Mouse (Mus musculus) neutrophil, adult 65 days (primary cell): ENCODE measurements around the gene Olfr178. TPM values are rescaled to one million over a fixed set of nuclear protein-coding genes. Genes with fewer than 3 reads are reported as not detected.

Experiments used
- total RNA-seq: library from RNA; stranded (reverse); gene quantifications from 2 replicates; pipeline ENCODE4 v1.2.4, GENCODE M21; 2023

Gene Olfr178
- not detected in 2 replicates for total RNA-seq

GRCm38 (mm10) chr16:58891963-58892362 is at the start of gene Olfr178:
Gene Olfr178 (minus strand): TSS chr16:58892063.

GRCm38 (mm10) chr16:58929292-58929691 is 37.4 kb upstream of the Olfr178 start, which contains the start of gene Olfr180:
Gene Olfr180 (minus strand): TSS chr16:58929392.

GRCm38 (mm10) chr16:58928655-58929054 is 36.8 kb upstream of the Olfr178 start, which contains the start of gene Olfr181:
Gene Olfr181 (minus strand): TSS chr16:58928755.

GRCm38 (mm10) chr16:58874668-58875067 is 17.2 kb downstream of the Olfr178 start, which contains the start of gene Olfr177:
Gene Olfr177 (minus strand): TSS chr16:58874768.

Other genes starting within 250 kb of the Olfr178 start
- 5.4 and 9.7 TPM in 2 replicates for gene Cpox, start 221.8 kb downstream of the Olfr178 start, total RNA-seq
- 0.25 and 0.95 TPM in 2 replicates for gene Gpr15, start 173.0 kb downstream of the Olfr178 start, total RNA-seq
- 29.3 and 30.6 TPM in 2 replicates for gene Cldnd1, start 164.2 kb downstream of the Olfr178 start, total RNA-seq
- gene Olfr172, start 128.9 kb downstream of the Olfr178 start, total RNA-seq = not detected in 2 replicates
- gene Olfr173, start 91.8 kb downstream of the Olfr178 start, total RNA-seq = not detected in 2 replicates
- gene Olfr175-ps1, start 65.3 kb downstream of the Olfr178 start, total RNA-seq = not detected in 2 replicates
- not detected in 2 replicates for gene Olfr177, start 17.3 kb downstream of the Olfr178 start, total RNA-seq
- gene Olfr181, start 36.7 kb upstream of the Olfr178 start, total RNA-seq = not detected in 2 replicates
- not detected in 2 replicates for gene Olfr180, start 37.3 kb upstream of the Olfr178 start, total RNA-seq
- not detected in 2 replicates for gene Olfr183, start 103.3 kb upstream of the Olfr178 start, total RNA-seq
- gene Olfr186, start 138.2 kb upstream of the Olfr178 start, total RNA-seq = not detected in 2 replicates
- not detected in 2 replicates for gene Olfr187, start 147.7 kb upstream of the Olfr178 start, total RNA-seq
- gene Olfr190, start 185.9 kb upstream of the Olfr178 start, total RNA-seq = not detected in 2 replicates
- gene Olfr191, start 197.8 kb upstream of the Olfr178 start, total RNA-seq = not detected in 2 replicates
- gene Olfr193, start 219.8 kb upstream of the Olfr178 start, total RNA-seq = not detected in 2 replicates
- not detected in 2 replicates for gene Olfr194, start 229.0 kb upstream of the Olfr178 start, total RNA-seq